Mouse (Mus musculus) heart, adult 2 months (tissue): ENCODE results near the gene Gm44511.

Experiments
- CTCF ChIP-seq: fragments of 200-600 bp; IDR thresholded peaks from 2 replicates; pipeline ENCODE4 v1.8.1; 2022; ENCODE audit warnings: antibody characterized with exemption, mild to moderate bottlenecking, moderate library complexity
- POLR2A ChIP-seq: fragments of 200-500 bp; IDR thresholded peaks from 2 replicates; pipeline ENCODE4 v1.6.1; 2011; ENCODE audit warnings: mild to moderate bottlenecking, low read depth, low read length, control low read depth; ENCODE audit not compliant: insufficient read depth

- TF ChIP-seq POLR2A, result no peak
- TF ChIP-seq CTCF, result no peak
Measured at GRCm38 (mm10) chr6:128844586-128845080, 18.5 kb upstream of the Gm44511 start.
